Mouse (Mus musculus) E14TG2a.4 (cell line): Measurements from ENCODE around the gene Itpr1.

Source experiments
- CTCF ChIP-seq: conservative IDR thresholded peaks from 2 replicates; pipeline ENCODE4 v1.5.1; 2014; ENCODE audit warnings: low read length
- NANOG ChIP-seq: IDR thresholded peaks from 2 replicates; pipeline ENCODE4 v1.6.1; 2014; ENCODE audit warnings: borderline replicate concordance, low read length, mixed read lengths

- TF ChIP-seq CTCF, result no peak
- TF ChIP-seq NANOG, result no peak
These were observed 94.2 kb downstream of the Itpr1 start for GRCm38 (mm10) chr6:108306910-108307584.
